Mouse (Mus musculus): ENCODE results near the gene Kctd18. TPM values are rescaled to one million over a fixed set of nuclear protein-coding genes. Genes with fewer than 3 reads are reported as not detected.

Kctd18 gene
- 30.6 and 46.4 TPM in 2 replicates for polyA plus RNA-seq (2012; rRNA removed)

GRCm38 (mm10) chr1:58018856-58019255 lies at the start of gene Kctd18:
TSS of gene Kctd18 (minus strand) at chr1:58018956.

GRCm38 (mm10) chr1:58029636-58030117 lies 10.9 kb upstream of the Kctd18 start, which contains the start of gene Aox1:
TSS of gene Aox1 (plus strand) at chr1:58029931.

GRCm38 (mm10) chr1:57995432-57996132 lies 23.2 kb downstream of the Kctd18 start, which contains the start of gene Sgo2a:
TSS of gene Sgo2a (plus strand) at chr1:57995971.

Other genes starting within 250 kb of the Kctd18 start
- 23.9 and 25.8 TPM in 2 replicates for gene Spats2l, start 244.8 kb downstream of the Kctd18 start, polyA plus RNA-seq (2012; rRNA removed)
- 20.8 and 23.9 TPM in 2 replicates for gene Sgo2a, start 23.0 kb downstream of the Kctd18 start, polyA plus RNA-seq (2012; rRNA removed)
- 0.25 and 0.34 TPM in 2 replicates for gene Aox1, start 11.0 kb upstream of the Kctd18 start, polyA plus RNA-seq (2012; rRNA removed)
- 0.08 and 0.14 TPM in 2 replicates for gene Aox3, start 94.2 kb upstream of the Kctd18 start, polyA plus RNA-seq (2012; rRNA removed)
- 0.10 and 0.20 TPM in 2 replicates for gene Aox4, start 191.4 kb upstream of the Kctd18 start, polyA plus RNA-seq (2012; rRNA removed)